Mouse (Mus musculus): ENCODE results near the gene Neb.
A peak's percentile ranks its signal among the peaks of the same experiment; 100 is the strongest.

- TF ChIP-seq CTCF (IDR thresholded peaks at IDR 0.05) (peak; percentile 67), EP300 (IDR thresholded peaks at IDR 0.05) (no peak)
Measured at GRCm38 (mm10) chr2:52406480-52406879, 28.2 kb upstream of the Neb start.
